Mouse (Mus musculus) hindbrain, embryonic 15.5 days (tissue): ENCODE measurements at regions not wholly inside any gene's neighbourhood (a gene's known extent, or its start where the extent isn't known, plus 50 kb on each side); places are given as distances from the start of the nearest gene placed in this dataset.
A peak's percentile ranks its signal among the peaks of the same experiment; 100 is the strongest.
"Not testable (repeated sequence)": the region's sequence is repeated elsewhere in the genome, so short reads cannot be mapped to it uniquely, and the experiment has no call there.

Experiments used
- ATAC-seq: fragments of 200-750 bp; cut with Nextera tagmentation; 2 replicates; pipeline ENCODE4 v1.8.0; 2017; ENCODE audit warnings: low read depth, moderate number of reproducible peaks, moderate TSS enrichment; ENCODE audit not compliant: low FRiP score
- H3K27ac ChIP-seq: fragments of 300-500 bp; sonication (generic); replicated peaks from 2 replicates; pipeline ENCODE4 v1.5.1; 2015; ENCODE audit warnings: mild to moderate bottlenecking, inconsistent platforms
- H3K27me3 ChIP-seq: fragments of 300-500 bp; sonication (generic); 2 replicates; pipeline ENCODE4 v1.6.1; 2015; ENCODE audit warnings: control low read depth, inconsistent platforms
- H3K36me3 ChIP-seq: fragments of 300-500 bp; sonication (generic); 2 replicates; pipeline ENCODE4 v1.6.1; 2015; ENCODE audit warnings: control low read depth, inconsistent platforms
- H3K4me1 ChIP-seq: fragments of 300-500 bp; sonication (generic); replicated peaks from 2 replicates; pipeline ENCODE4 v1.6.1; 2015; ENCODE audit warnings: control low read depth, inconsistent platforms
- H3K4me2 ChIP-seq: fragments of 300-500 bp; sonication (generic); 2 replicates; pipeline ENCODE4 v1.6.1; 2015; ENCODE audit warnings: moderate library complexity, mild to moderate bottlenecking, inconsistent platforms
- H3K4me3 ChIP-seq: fragments of 300-500 bp; sonication (generic); 2 replicates; pipeline ENCODE4 v1.5.1; 2015; ENCODE audit warnings: mild to moderate bottlenecking, inconsistent platforms
- H3K9ac ChIP-seq: fragments of 300-500 bp; sonication (generic); 2 replicates; pipeline ENCODE4 v1.6.1; 2015; ENCODE audit warnings: inconsistent platforms
- H3K9me3 ChIP-seq: fragments of 300-500 bp; sonication (generic); 2 replicates; pipeline ENCODE4 v1.6.1; 2016; ENCODE audit warnings: control low read depth, inconsistent platforms
- WGBS: fragments of 180-500 bp; shearing (Covaris S2); methylation state at CpG from one replicate; pipeline ENCODE4 v1.1.7; 2015; 5-methylcytosine and 5-hydroxymethylcytosine counted together

- no peak overlapping the region for H3K27ac ChIP-seq
- H3K9me3 ChIP-seq: no peaks in the 10 kb centered on the region
- no peak overlapping the region for H3K9ac ChIP-seq
- ATAC-seq: no peak
- 39% methylated on average over 9 of the region's 9 CpGs for WGBS
- no peaks in the 10 kb centered on the region for H3K36me3 ChIP-seq
- peaks cover 5% of the 10 kb centered on the region; the same call in 1 of the 2 replicates for H3K4me1 ChIP-seq
- no peak overlapping the region for H3K4me3 ChIP-seq
- no peak overlapping the region for H3K4me2 ChIP-seq
- H3K27me3 ChIP-seq: no peaks in the 10 kb centered on the region
Observed at GRCm38 (mm10) chr11:63246052-63246661, 117.4 kb downstream of the Pmp22 start.

GRCm38 (mm10) chr11:63252012-63252856 is 123.5 kb downstream of the Pmp22 start:
- H3K9me3 ChIP-seq: no peaks in the 10 kb centered on the region
- H3K36me3 ChIP-seq: no peaks in the 10 kb centered on the region
- no peak for ATAC-seq
- no peak overlapping the region for H3K9ac ChIP-seq
- H3K27ac ChIP-seq: 0 out of 2 replicates have a peak overlapping the region, but pooled peaks have one; percentile 20
- H3K4me2 ChIP-seq: no peak overlapping the region
- 74% methylated on average over 8 of the region's 8 CpGs for WGBS
- no peak overlapping the region for H3K4me3 ChIP-seq
- H3K4me1 ChIP-seq: peaks cover 18% of the 10 kb centered on the region; the same call in 1 of the 2 replicates
- no peaks in the 10 kb centered on the region for H3K27me3 ChIP-seq

GRCm38 (mm10) chr11:63252968-63253602 is 124.3 kb downstream of the Pmp22 start:
- Histone ChIP-seq H3K4me2 (no peak overlapping the region), H3K36me3 (no peaks in the 10 kb centered on the region), H3K27ac (peak overlapping the region; percentile 23), H3K4me1 (peaks cover 18% of the 10 kb centered on the region; the same call in 1 of the 2 replicates), H3K9me3 (no peaks in the 10 kb centered on the region), H3K9ac (no peak overlapping the region), H3K4me3 (no peak overlapping the region), H3K27me3 (no peaks in the 10 kb centered on the region)
- ATAC-seq: no peak
- whole genome bisulfite sequencing: 45% methylated on average over 5 of the region's 5 CpGs

GRCm38 (mm10) chr11:63264432-63265061 is 135.8 kb downstream of the Pmp22 start:
- H3K27me3 ChIP-seq: no peaks in the 10 kb centered on the region
- H3K4me1 ChIP-seq: peaks cover 7% of the 10 kb centered on the region; the same call in 1 of the 2 replicates
- H3K9ac ChIP-seq: no peak overlapping the region
- H3K36me3 ChIP-seq: no peaks in the 10 kb centered on the region
- no peak overlapping the region for H3K4me2 ChIP-seq
- H3K27ac ChIP-seq: no peak overlapping the region
- H3K9me3 ChIP-seq: no peaks in the 10 kb centered on the region
- no peak overlapping the region for H3K4me3 ChIP-seq
- ATAC-seq: no peak
- WGBS: 54% methylated on average over 9 of the region's 9 CpGs

GRCm38 (mm10) chr11:63266290-63266689 is 137.5 kb downstream of the Pmp22 start:
- not testable (repeated sequence) for H3K27ac ChIP-seq, H3K4me2 ChIP-seq, ATAC-seq, H3K27me3 ChIP-seq, H3K9me3 ChIP-seq, H3K4me3 ChIP-seq, H3K36me3 ChIP-seq, H3K9ac ChIP-seq
- peaks cover 11% of the 10 kb centered on the region; the same call in 1 of the 2 replicates for H3K4me1 ChIP-seq
- WGBS: 85% methylated on average over 2 of the region's 2 CpGs

GRCm38 (mm10) chr11:63276641-63277040 is 147.9 kb downstream of the Pmp22 start:
- Histone ChIP-seq H3K9ac (no peak overlapping the region), H3K27ac (no peak overlapping the region), H3K4me3 (no peak overlapping the region), H3K27me3 (peaks cover 5% of the 10 kb centered on the region; the same call in 1 of the 2 replicates), H3K9me3 (no peaks in the 10 kb centered on the region), H3K36me3 (no peaks in the 10 kb centered on the region), H3K4me2 (no peak overlapping the region), H3K4me1 (no peaks in the 10 kb centered on the region)
- ATAC-seq: no peak
- WGBS: 88% methylated on average over 5 of the region's 5 CpGs

GRCm38 (mm10) chr11:63281839-63282238 is 153.1 kb downstream of the Pmp22 start:
- no peak for ATAC-seq

GRCm38 (mm10) chr11:63282541-63282940 is 153.8 kb downstream of the Pmp22 start:
- H3K4me3 ChIP-seq: no peak overlapping the region
- no peak overlapping the region for H3K27ac ChIP-seq
- H3K4me2 ChIP-seq: no peak overlapping the region
- WGBS: 90% methylated on average over 10 of the region's 10 CpGs
- no peaks in the 10 kb centered on the region for H3K27me3 ChIP-seq
- no peaks in the 10 kb centered on the region for H3K36me3 ChIP-seq
- ATAC-seq: no peak
- H3K9ac ChIP-seq: no peak overlapping the region
- no peaks in the 10 kb centered on the region for H3K9me3 ChIP-seq
- H3K4me1 ChIP-seq: no peaks in the 10 kb centered on the region

More at GRCm38 (mm10) chr11:63281839-63282238, 153.1 kb downstream of the Pmp22 start:
- no peak overlapping the region for H3K4me3 ChIP-seq
- 94% methylated on average over 5 of the region's 5 CpGs for WGBS
- no peaks in the 10 kb centered on the region for H3K36me3 ChIP-seq
- H3K9me3 ChIP-seq: no peaks in the 10 kb centered on the region
- H3K27ac ChIP-seq: no peak overlapping the region
- H3K4me1 ChIP-seq: no peaks in the 10 kb centered on the region
- no peaks in the 10 kb centered on the region for H3K27me3 ChIP-seq
- no peak overlapping the region for H3K9ac ChIP-seq
- H3K4me2 ChIP-seq: no peak overlapping the region

GRCm38 (mm10) chr11:63286026-63286425 is 157.2 kb downstream of the Pmp22 start:
- 79% methylated on average over 2 of the region's 2 CpGs for WGBS
- Histone ChIP-seq H3K27me3 (no peaks in the 10 kb centered on the region), H3K27ac (no peak overlapping the region), H3K4me1 (no peaks in the 10 kb centered on the region), H3K9me3 (no peaks in the 10 kb centered on the region), H3K9ac (no peak overlapping the region), H3K4me3 (no peak overlapping the region), H3K4me2 (no peak overlapping the region), H3K36me3 (no peaks in the 10 kb centered on the region)
- no peak for ATAC-seq

- Histone ChIP-seq H3K27ac (no peak overlapping the region), H3K4me2 (no peak overlapping the region), H3K9me3 (no peaks in the 10 kb centered on the region), H3K27me3 (no peaks in the 10 kb centered on the region), H3K4me3 (no peak overlapping the region), H3K36me3 (no peaks in the 10 kb centered on the region), H3K9ac (no peak overlapping the region), H3K4me1 (no peaks in the 10 kb centered on the region)
- ATAC-seq: no peak
- WGBS: 42% methylated on average over 2 of the region's 2 CpGs
Observed at GRCm38 (mm10) chr11:63287766-63288165, 159.0 kb downstream of the Pmp22 start.

- ATAC-seq: no peak
- Histone ChIP-seq H3K9ac (no peak overlapping the region), H3K4me1 (no peaks in the 10 kb centered on the region)
Observed at GRCm38 (mm10) chr11:63290618-63291017, 161.8 kb downstream of the Pmp22 start.

GRCm38 (mm10) chr11:63293485-63293884 is 164.7 kb downstream of the Pmp22 start:
- Histone ChIP-seq H3K4me1 (no peaks in the 10 kb centered on the region), H3K4me3 (no peak overlapping the region), H3K27me3 (no peaks in the 10 kb centered on the region), H3K27ac (no peak overlapping the region), H3K9ac (no peak overlapping the region), H3K36me3 (no peaks in the 10 kb centered on the region), H3K4me2 (no peak overlapping the region), H3K9me3 (no peaks in the 10 kb centered on the region)
- 74% methylated on average over 4 of the region's 4 CpGs for WGBS
- no peak for ATAC-seq

More at GRCm38 (mm10) chr11:63290618-63291017, 161.8 kb downstream of the Pmp22 start:
- H3K27ac ChIP-seq: no peak overlapping the region
- H3K4me3 ChIP-seq: no peak overlapping the region
- no peaks in the 10 kb centered on the region for H3K36me3 ChIP-seq
- no peaks in the 10 kb centered on the region for H3K9me3 ChIP-seq
- no peaks in the 10 kb centered on the region for H3K27me3 ChIP-seq
- H3K4me2 ChIP-seq: no peak overlapping the region
- 60% methylated on average over 13 of the region's 13 CpGs for WGBS
